Mouse (Mus musculus) induced T-regulatory cell, adult 2 months (primary cell): ENCODE measurements around the gene Eef2kmt.
"Not testable (repeated sequence)": the region's sequence is repeated elsewhere in the genome, so short reads cannot be mapped to it uniquely, and the experiment has no call there.

ENCODE experiments used
- DNase-seq: peaks from one replicate; pipeline ENCODE4 v3.0.0-alpha.2; 2012; ENCODE audit warnings: low read depth

The Eef2kmt gene

DNA sequence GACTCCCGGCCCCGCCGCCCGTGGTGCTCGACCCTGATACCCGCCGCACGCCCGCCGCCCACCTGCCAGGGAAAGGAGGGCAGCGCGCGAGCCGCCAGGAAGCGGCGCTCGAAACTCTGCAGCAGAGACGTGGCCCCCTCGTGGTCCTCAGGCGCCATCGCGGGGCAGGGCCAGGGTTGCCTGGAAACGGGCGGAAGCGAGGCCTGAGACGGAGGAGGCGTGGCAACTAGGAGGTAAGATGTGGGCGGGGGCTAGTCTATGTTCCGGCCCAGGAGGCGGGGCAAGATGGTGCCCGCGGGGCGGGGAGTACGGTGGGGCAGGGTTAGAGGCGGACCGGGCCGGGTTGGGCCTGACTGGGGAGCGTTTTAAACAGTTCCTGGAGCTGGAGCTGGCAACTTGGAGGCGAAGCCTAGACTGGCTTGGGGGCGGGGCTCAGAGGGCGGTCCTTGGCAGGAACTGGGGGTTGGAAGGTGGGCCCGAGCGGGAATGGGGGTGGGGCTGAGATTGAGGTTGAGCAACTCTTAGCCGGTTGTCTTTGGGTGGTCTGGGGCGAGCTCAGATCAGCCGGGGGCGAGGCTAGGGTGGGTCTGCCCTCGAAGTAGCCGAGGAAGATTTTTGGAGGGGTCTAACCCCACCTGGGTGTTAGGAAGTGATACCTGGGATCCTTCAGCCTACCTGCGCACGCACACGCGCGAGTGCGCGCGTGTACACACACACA is at the start of gene Eef2kmt:
Gene Eef2kmt (minus strand): TSS at position 205 of the 718 bp plus-strand sequence.
- DNase-seq: peak; percentile 100

DNA sequence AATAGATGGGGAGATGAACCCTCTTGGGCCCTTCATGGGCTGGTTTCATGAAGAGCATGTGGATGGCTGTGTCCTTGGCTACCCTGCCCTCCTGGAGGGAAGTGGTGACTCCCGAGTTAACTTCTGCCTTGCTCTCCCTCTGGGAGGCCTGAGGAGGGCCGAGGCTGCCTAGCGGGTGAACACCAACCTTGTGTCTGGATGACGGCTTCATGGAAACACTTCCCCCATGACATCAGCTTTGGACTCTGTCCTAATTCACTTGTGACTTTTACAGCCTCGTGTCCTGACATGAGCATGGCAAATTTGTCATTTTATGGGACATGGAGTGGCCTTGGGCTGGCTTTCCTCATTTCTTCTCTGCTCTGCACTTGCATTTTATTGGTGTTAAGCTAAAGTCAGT is 39.5 kb upstream of the Eef2kmt start:
- DNase-seq: no peak

DNA sequence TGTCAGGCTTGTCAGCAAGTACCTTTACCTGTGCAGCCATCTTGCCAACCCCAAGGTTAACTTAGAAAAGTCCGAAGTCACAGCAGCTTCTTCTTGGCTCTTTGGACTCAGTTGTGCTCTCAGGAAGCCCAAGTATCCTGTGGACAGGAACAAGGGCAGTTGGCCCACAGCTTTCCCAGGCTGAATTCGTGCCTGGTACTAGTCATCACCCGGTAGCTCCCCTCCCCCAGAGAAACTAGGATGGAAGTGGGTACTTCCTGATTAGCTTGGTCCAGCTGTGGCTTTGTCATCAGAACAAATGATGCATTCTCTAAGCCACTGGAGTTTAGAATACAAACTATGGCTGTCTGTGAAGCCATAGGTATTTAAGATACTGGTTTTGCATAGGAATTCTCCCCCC is 29.6 kb upstream of the Eef2kmt start:
- no peak for DNase-seq

DNA sequence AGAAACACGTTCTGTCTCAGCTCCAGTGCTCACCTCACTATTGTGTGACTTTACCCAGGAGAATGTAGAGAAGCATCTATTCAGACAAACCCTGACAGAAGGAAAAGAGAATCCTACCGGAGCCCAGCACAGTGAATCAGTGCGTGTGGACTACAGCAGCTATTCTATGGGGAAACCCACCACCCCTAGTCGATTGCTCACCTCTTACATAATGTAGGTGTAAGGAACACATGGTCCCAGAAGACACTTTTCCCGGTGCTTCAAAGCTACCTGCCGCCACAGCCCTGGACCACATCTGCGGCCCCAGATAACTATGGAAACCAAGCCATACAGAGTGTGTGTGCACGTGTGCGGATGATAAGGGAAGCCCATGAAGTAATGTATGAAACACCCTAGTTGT is 26.9 kb upstream of the Eef2kmt start:
- no peak for DNase-seq

DNA sequence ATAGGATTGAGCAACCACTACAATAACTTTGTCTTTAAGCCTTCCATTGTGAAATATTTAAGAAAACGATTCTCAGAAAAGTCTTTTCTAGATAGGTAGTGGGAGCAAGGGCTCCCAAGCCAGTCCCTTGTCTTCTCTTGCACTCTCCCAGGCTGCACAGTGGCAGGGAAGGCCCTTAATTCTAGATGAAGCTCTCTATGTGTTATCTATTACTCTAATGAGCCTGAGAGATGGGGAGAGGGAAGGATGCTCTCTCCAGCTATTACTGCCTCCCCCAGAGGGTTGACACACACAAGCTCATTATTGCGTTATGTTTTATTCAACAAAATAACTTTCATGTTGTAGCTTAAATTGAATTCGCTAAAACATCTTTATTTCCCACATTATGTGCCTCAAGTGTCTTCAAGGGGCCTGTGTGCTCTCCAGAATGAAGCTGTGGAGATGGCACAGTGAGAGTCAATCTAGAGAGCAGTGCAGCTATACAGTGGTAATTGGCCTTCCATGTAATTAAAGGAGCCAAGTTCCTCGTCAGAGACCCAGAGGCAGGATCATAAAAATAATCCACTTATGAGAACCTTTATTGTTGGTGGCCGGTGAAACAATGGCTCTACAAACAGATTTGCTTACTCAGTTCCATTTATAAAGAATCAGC is 23.9 kb upstream of the Eef2kmt start:
- no peak for DNase-seq

DNA sequence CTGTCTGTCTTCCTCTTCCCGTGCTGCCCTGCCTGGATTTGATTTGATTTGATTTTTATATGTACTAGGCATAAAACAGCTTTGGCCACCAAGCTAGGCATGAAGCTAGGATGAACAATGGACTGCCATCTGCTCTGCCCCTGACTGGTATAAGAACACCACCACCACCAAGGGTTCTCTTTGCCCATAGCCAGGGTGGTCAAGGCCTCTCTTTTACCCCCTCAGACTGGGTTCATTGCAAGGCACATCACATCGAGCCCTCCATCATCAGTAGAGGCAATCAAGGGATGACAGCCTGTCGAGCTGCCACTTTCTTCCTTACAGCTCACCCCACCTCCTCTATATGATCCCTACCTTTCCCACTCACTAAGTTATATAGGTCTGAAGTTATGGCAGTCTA is 16.6 kb upstream of the Eef2kmt start:
- DNase-seq: no peak

DNA sequence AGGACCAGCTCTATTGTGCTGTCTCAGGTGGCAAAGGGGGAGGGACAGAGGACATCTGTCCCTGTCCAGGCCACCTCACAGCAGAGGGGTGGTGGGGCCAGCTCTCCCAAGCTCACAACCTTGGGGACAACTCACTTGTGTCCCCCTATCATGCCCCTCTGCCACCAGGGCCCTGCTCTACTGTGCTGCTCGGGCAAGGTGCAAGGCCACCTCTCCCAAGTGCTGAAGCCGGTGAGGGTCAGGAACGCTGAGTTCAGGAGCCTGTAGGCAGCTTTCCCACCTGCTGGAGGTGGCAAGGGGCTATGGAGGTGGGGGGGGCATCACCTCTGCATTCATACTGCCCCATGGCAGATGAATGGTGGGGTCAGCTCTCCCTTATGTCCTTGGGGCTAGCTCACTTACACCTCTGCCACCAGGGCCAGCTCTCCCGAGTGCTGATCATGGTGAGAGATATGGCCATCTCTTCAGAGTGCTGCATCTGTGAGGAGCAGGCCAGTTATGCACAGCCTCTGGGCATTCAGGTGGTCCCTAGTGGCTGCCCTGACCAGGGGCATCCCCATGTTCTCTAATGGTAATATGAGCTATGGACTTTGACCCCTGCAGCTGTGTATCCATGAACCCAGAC is 15.7 kb upstream of the Eef2kmt start:
- no peak for DNase-seq

DNA sequence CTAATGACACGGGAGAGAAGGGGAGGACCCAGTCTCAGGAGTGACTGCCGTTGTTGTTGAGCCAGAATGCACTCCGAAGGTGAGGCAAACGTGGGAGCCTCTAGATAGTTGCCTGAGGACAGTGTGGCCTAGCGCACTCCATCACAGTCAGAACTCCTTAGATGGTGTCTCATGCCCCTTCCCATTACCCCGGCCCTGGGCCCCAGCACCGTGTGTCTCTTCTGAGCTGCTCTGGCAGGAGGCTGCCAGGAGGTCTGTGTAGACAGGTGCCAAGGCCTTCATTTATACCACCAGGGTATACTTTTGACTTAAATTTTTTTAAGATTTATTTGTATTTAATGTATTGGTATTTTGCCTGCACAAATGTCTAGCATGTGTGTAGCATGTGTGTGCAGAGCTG is 8.1 kb upstream of the Eef2kmt start:
- no peak for DNase-seq

DNA sequence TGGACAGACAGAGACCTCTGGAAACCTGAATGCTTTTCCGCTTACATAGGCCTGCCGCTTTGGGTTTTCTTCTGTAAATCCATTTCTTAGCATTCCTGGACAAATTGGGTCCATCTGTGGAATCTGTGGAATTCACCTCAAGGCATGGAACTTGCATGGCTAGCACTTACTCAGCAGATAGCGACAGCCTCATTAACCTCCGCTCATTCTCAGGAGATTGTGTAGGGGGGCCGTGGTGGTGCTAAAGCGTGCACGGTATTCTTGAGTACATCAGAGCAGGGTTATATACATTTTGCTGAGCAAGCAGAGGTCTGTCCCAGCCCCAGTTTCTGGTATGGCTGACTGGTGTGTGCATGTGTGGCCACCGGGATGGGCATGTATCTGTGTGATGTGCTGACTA is 7.4 kb upstream of the Eef2kmt start:
- no peak for DNase-seq

DNA sequence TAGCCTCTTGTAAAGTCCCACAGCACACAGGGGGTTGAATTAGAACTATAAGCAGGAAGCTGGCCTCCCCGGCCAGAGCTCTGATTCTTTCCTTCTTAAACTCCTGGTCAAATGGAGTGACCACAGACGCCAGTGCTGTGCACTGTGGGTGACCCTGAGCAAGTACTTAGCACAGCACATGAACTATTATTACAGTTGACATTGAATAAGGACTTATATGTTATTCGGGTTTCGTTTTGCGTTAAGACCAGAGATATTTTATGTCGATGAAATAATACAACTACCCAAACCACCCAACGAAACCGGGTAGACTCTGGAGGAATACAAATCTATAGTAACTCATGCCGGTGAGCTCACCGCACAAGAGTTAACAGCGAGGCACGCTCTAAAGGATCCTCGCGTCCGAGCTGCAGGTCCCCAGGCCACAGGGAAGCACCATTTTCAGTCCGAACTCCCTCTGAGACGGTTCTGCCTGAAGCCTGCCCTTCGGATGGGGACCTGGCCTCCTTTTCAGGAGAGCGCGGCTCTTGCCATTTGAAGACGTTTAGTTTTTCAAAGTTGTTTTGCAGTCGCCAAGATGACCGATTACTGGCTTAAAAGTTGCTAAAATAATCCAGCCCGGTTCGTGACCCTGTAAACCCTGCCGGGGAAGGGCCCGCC is 572 bp downstream of the Eef2kmt start:
- peak; percentile 61 for DNase-seq

DNA sequence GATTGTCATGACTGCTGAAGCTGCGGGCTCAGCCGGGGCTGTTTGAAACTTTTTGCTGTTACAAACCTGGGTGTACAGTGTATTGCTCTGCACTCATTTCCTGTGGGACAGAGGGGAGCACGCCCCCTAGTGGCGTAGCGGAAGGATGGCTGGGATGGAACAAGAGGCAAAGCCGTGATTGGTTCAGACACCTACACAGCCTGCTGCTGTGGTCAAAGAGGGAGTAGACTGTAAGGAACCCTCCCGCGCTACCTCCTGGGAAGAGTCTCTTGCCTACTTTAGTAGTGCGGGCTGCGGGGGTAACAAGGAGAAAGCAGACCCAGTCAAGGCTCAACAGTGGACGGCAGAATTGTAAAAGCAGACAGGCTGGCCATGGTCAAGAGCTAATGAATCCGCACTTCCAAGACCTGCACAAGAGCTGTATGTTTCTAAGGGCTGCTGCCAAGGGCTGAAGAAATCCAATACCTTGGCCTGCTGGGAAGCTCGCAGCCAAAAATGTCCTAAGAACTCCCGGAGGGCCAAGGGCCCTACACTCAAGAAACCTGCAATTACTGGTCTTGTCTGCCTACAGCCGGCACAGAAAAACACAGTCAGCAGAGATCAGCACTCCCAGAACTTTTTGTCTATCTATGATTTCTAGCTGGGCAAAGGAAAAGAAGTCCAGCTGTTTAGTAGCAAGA is 1.3 kb downstream of the Eef2kmt start:
- peak; percentile 93 for DNase-seq

DNA sequence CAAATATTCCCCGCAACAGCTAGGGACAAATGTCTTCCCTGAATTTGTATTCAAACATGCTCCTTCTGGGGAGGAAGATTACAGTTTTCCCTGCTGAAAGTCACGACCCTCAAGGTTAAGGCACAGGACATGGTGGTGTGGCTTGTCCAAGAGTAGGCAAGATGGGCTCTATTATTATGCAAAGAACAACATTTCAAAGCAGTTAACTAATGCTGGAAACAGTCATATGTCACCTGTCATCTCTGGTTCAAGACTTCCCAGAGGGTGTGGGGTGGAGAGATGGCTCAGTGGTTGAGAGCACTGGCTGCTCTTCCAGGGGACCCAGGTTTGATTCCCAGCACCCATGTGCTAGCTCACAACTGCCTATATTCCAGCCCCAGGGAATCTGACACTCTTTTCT is 3.5 kb downstream of the Eef2kmt start:
- no peak for DNase-seq

DNA sequence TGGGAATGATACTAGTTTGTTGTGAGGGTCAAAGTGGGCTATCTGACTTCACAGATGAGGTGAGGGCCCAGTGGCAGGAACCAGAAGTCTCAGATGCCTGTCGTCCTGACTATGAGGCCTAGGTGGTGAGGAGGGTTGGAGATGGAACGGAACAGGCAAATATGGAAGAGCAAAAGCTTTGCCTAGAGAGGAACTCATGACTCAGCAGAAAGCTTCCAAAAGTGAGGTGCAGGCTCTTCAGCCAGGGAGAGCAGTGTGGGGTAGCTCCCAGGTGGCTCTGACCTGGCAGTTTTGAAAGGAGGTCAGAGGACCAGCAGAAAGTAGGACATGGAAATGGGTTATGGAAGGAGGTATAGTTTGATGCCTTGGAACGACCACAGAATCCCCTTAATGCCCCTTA is 4.9 kb downstream of the Eef2kmt start:
- DNase-seq: no peak

DNA sequence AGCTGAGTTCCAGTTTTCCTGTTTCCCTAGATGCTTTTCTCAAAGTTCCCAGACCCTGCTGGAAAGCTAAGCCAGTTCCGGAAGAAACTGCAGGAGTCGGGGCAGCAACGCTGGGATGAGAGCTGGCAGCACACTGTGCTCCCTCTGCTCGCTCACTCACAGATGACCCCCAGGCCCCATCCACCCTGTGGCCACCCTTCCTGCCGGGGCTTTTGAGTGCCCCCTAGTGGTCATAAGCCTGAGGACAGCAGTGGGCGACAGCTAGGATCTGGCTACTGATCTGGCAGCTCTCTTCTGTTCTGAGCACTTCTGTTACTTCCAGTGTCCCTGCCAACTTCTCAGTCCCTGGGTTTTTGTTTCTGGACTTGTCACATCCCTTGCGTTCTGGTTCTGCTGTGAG is 11.4 kb downstream of the Eef2kmt start:
- peak; percentile 71 for DNase-seq

DNA sequence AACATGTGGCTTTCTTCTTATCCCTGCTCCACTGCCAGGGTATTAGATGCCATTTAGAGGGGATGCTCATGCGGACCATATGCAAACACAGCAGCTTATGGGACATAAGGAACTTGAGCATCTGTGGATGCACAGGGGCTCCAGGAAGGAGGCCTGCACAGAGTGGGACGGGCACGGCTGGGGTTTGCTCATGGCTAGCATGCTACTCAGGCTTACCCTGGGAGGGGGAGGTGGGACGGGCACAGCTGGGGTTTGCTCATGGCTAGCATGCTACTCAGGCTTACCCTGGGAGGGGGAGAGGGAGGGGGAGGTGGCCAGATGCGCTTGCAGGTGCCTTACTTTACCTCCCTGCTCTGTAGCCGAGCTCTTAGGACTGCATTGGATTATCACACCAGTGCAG is 12.9 kb downstream of the Eef2kmt start:
- no peak for DNase-seq

DNA sequence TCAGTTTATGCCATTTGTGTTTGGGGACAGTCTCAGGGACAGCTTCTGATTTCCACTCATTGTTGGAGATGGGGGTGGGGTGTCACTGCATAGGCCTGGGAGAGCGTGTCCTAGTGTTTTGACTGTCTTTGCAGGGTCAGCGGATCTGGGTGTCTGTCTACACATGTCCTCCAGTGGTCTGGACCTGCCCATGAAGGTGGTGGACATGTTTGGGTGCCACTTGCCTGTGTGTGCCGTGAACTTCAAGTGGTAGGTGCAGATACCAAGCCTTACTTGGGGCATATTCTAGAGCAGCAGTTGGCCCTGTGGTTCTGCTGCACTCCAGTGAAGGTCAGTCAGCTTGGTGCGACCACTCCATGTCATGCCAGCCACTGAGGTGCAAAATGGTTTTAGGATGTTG is 13.4 kb downstream of the Eef2kmt start:
- DNase-seq: no peak

DNA sequence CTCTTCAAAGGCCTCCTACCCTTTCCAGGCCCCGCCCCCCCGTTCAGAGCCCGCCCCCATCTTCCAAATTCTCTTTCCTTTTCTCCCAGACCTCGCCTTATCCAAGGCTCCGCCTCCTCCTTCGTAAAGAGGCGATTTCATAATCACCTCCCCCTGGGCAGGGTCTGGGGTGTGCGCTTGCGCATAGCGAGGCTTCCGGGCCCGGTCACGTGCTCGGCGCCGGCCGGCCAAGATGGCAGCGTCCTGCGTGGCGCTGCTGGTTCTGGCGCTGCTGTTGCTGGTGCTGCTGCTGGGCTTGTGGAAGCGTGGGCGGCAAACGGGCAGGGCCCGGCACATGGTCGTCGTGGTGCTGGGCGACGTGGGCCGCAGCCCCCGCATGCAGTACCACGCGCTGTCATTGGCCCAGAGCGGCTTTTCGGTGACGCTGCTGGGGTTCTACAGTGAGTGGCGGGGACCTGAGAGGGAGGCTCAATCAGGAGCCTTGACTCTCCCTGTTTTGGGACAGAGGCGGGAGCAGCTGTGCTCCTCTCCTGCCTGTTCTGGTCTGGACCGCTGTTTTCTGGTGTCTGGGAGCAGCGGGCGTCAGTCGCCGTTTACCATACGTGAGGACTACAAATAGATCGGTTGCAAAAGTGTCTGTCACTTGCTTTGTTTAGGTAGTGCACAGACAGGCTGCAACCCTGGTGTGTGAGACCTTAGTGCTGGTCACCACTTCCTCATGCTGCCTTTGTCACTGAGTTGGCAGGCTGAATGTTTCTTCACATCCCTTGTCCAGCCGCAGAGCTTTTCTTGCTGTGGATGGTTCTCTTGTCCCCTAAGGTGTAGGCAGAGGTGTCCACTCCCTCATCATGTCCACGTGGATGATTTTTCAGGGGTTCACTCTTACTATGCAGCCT is 22.1 kb downstream of the Eef2kmt start, which contains the start of gene Alg1:
Gene Alg1 (plus strand): TSS at position 204 of the 896 bp plus-strand sequence.
- DNase-seq: peak; percentile 96

DNA sequence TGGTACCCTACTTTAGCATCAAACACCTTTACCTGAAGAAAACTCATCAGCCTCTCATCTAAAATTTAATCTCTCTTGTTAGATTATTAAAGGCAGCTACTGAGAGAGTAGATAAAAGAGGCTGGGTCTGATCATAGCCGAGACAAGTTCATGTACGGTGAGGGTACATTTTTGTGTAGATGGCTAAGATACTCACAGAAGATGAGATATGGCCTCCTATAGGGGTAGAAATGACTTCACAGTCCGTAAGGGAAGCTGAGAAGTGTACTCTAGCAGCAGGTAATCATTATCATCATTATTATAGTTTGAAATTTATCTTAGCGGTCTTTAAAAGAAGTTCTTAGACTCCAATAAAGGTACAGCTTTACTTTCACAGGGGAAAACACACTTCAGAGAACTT is 22.8 kb downstream of the Eef2kmt start:
- DNase-seq: no peak

DNA sequence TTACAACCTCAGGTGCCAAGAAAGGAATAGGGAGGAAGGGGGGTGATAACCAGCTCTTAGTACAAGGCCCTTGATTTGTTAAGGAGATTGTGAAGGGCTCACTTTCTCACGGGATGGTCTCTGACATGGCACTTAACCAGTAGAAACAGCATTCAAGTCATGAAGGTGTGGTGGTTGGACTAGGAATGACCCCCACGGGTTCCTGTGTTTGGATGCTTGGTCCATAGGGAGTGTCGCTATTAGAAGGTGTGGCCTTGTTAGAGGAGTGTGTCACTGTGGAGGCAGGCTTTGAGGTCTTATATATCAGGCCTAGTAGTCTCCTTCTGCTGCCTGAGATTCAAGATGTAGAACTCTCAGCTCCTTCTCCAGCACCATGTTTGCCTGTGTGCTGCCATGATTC is 27.7 kb downstream of the Eef2kmt start:
- not testable (repeated sequence) for DNase-seq

DNA sequence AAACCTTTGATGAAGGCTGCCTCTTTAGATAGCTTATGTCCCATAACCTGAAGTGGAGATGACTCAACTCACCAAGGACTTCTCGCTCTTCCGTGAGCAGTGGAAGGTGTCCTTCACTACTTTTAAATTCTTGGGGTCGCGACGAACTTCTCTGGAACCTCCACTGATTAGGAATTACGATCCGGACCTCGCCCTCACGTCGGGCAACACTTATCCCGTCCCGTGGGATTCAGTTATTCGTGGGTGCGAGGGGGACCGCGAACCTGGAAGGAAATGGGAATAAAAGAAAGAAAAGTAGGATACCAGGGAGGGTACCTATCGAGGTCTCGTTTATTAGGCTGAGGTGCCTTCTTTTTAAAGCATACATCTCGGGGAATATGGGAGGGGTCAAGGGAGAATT is 28.3 kb downstream of the Eef2kmt start:
- DNase-seq: not testable (repeated sequence)

DNA sequence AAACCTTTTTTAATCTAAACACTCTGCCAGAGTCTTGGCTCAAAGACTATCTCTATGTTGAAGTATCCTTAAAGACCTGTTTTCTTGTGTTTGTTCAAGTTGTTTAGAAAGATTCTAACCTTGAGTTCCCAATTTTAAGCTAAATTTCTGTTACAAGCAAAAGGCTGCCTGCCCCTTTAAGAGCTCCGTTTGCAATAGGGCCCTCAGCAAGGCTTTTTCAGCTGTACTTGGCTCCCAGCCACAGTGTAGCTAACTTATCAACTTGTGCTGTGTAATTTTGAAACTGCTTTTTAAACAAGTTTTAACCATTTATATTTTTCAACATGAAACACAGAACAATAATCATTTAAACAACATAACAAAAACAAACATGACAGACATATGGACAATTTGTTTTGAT is 29.2 kb downstream of the Eef2kmt start:
- DNase-seq: not testable (repeated sequence)
